Mouse (Mus musculus): ENCODE data around the gene Slc24a3.

The Slc24a3 gene

DNA sequence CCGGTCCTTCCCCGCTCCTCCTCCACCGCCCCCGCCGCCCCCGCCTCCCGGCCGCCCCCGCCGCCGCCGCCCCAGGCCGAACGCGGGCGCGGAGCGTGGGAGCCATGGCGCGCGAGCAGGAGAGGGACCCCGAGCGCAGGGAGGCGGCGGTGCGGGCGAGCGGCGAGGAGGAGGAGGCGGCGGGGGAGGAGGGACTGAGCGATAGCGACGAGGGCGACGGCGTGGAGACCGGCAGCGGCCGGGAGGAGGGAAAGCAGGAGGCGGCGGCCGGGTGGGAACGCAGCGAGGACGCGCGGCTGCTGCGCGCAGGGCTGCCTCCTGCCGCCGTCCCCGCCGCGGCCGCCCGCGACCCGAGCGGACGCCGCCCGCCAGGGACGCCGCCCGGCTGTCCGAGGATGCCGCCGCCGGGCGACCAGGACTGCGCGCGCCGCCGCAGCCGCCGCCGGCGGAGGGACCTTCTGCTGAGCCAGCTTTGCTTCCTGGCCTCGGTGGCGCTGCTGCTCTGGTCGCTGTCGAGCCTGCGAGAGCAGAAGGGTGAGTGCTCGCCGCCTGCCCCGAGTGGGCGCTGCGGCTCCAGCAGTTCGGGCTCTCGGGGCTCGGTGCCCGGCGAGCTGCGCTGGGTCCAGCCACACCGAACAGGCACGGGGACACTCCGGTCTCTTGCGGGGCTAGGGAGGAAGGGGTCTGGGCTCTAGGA is at the start of gene Slc24a3:
Gene Slc24a3 (plus strand): TSS at position 91 of the 697 bp plus-strand sequence.
- peak; percentile 51 to 80 for DNase-seq (ENCODE audit: low spot score in 2 of 2)

DNA sequence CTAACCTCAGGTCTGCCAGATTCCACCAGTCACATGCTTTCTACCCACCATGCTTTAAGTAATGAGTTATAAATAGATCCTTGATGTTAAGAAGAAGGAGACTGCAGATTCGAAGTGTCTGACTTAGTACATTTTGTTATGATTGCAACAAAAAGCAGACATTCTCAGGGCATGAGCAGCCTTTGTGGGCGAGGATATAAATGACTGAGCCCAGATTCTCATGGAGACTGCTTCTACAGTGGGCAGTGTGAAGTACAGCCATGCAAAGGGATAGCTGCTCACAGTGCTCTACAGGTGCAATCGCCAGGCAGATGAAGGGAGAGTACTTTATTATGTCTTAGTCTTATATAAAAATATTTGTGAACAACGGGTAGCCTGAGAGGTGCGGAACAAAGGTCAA is 49.8 kb upstream of the Slc24a3 start:
- no peak for DNase-seq (ENCODE audit: low spot score in 2 of 2)

DNA sequence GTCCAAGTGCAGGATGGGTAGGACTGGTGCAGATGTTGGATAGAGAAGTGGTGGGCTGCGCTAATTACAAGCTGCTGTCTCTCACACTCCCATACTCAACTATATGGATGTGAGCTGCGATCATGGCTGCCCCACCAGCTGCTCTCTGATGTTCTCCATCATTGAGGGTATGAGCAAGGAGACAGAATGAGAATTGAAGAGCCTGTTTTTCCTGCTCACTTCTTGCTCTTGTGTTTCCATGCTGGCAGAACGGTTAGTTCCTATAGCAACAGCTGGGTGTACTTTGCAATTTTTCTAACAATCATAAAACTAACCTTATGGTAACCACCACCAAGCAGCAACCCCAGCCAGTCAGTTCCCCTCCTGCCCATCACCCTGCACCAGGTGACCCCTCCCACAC is 39.8 kb upstream of the Slc24a3 start:
- DNase-seq (ENCODE audit: low spot score in 2 of 2): no peak

DNA sequence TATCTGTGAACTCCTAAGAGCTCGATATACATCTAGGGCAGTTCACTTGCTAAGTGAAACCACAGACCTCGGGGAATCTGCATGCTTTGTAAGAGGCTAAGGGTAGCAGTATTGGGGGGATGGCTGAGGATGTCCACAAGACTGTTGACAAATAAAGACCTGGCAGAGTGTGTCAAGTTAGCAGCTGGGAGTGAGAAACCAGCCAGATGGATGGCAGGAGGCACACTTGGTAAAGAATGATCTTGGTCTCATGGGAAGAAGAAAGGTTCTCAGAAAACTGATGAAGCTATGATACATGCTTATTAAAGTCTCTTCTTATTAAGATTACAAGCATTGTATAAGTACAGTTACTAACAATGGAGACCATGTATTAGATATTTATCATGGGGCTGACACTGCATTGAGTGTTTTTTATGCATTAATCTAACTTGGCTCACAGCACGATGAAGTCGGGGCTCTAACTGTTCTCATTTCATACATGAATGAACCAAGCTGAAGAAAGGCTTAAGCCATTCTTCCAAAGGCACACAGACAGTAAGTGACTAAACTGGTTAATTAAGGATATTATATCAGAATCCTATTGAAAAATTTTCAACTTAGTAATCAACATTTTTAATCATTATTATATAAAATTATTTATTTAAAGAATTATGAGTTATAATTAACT is 30.8 kb upstream of the Slc24a3 start:
- DNase-seq (ENCODE audit: low spot score in 2 of 2): no peak

DNA sequence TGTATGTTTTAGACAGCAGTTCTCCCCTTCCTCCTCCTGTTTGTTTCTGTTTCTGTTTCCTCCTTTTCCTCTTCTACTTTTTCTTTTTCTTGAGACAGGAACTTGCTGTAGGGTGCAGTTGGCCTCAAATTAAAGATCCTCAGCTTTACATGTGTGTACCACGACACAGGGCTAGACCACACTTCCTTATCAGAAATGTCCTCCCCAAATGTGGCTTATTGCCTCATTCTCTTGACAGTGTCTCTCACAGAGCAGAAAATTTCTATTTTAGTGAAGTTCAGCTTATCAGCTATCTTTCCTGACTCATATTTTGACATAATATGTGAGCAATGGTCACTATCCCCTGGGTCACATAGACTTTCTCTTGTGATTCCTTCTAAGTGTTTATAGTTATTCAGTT is 17.1 kb upstream of the Slc24a3 start:
- DNase-seq (ENCODE audit: low spot score in 2 of 2): no peak

DNA sequence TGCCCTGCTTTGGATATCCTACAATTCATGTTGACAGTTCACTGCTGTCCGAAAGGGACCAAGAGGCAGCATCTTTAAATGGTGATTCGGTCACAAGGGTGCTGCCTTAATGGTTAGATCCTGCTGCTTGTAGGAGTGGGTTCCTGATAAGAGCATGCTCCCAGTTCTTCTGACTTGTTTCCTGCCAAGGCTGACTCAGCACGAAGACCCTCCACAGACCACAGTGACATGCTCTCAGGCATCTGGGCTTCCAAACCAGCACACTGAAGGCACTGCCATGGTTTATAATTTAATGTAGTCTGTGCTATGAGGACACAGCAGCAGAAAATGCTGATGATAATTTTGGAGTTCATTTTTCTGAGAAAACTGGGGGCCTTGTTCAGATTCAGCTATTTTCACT is 16.7 kb upstream of the Slc24a3 start:
- DNase-seq (ENCODE audit: low spot score in 2 of 2): no peak

DNA sequence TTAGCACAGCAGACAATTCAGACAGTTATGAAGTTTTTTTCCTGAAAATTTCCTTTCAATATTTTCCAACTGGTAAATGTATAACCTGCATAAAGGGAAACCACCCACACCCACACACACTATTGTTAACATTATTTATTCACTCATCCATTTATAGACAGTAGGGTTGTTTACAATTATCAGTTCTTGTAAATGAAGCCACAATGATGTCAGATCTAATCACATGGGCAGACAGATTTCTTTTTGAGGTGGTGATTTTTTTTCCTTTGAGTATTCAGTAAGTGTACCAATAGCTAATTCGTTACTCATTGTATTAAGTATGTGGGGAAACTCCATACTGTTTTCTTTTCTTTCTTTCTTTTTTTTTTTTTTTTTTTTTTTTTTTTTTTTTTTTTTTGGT is 15.3 kb upstream of the Slc24a3 start:
- DNase-seq (ENCODE audit: low spot score in 2 of 2): no peak

DNA sequence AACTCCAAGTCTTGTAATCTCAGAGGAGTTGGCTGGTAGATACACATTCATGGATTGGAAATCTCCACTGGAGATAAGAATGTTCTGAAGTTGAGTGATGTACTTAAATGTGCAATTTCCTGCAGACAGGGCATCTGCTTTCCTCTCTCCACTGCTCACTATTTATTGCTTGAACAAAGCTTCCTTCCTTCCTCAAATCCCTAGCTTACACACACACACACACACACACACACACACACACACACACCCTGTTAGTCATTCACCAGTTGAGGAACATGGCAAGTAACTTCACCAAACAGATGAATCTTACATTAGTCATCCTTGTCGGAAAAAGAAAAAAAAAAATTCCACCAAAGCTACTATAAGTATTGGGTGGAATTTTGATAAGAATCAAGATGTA is 8.6 kb upstream of the Slc24a3 start:
- no peak for DNase-seq (ENCODE audit: low spot score in 2 of 2)

DNA sequence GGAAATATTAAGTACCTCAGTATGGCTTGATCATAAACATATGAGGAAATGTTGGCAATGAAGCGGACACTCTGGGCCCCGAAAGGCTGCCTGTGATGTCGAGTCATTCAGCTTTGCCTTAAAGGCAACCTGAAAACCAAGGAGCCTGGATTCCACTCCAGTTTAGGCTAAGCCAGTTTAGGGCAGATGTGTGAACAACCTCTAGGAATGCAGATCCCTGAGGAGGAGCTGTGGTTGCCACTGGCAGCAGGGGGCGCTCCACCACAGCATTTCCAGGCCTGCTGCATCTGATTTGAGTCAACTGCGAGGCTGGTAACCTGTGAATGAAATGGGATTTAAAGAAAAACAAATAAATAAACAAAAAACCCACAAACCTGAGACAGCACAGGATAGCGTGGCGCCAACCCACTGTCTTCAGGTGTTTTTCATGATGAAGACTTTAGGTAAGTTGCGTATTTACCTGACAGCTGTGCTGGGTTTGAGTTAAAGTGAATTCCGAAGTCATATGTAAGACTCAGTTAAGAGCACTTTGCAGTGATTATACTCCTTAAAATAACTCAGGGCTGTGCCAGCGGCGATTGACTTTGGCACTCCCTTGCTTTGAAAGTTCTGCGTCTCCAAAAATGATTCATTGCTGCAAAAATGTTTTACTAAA is 6.4 kb upstream of the Slc24a3 start:
- DNase-seq (ENCODE audit: low spot score in 2 of 2): peak; percentile 67 to 84

DNA sequence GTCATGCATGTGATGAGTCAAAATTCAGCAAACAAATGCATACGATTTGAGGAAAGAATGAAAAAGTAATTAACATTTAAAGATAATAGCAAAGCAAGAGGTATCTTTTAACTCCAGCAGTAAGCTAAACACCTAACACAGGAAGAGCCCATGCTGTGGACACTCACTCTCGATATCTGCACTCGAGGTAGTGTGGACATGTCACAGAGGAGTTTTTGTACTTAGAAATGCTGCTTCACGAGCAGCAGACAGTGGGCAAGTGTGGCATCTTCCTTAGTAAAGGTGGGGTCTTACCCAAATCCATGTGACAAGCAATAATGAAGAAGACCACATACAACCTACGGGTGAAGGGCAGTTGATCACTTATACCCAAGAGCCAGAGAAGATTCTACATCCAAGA is 3.5 kb upstream of the Slc24a3 start:
- no peak for DNase-seq (ENCODE audit: low spot score in 2 of 2)

DNA sequence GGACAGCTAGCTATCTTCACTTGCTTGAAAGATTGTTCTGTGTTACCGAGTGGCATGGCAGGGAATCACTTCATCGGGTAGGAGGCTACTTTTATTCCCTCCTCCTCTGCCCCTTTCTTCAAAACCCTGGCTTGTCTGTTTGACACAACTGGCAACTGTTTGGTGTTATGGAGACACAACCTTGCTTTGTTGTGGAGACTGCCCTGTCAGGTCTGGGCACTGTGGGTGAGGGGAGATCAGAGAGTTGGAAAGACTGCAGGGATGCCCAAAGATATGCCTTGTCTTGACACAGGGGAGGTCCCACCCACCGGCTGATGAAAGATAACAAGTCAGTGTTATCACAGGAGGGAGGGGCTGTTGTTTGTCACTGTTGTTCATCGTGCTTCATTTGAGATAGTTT is 3.0 kb upstream of the Slc24a3 start:
- no peak for DNase-seq (ENCODE audit: low spot score in 2 of 2)

DNA sequence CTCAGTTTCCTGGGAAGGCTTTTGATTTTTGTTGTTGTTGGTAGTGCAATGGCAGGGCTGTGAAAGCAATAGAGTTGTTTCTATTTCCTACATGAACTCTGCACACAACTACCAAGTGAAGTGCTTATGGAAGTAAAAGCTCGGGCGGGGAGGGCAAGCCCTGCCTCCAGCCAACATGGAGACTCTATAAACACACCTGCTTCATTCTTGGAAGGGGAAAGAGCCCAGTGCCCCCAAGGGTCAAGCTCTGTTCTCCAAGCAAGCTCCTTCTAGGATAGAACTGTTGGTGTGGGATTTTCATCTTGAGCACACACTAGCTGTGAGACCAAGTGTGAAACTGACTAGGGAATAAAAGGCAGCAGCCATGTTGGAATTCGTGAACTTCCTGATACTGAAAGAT is 2.5 kb upstream of the Slc24a3 start:
- no peak for DNase-seq (ENCODE audit: low spot score in 2 of 2)

DNA sequence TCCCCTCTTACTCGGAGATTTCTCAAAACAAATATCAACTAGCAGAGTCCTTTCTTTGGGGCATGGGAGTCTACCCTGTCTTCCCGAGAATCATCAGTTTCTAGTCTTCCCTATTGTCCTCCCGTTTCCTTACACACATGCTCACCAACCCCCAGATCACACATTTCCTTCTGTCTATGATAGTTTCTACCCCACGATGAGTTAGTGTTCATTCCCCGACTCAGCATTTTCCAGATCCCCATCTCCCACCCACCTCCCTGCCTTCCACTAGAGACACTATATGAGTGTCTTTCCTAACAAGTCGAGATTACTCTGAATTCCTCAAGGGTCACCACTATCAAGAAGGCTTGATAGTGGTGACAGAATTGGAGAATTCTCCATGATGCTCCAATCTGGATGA is 1.7 kb upstream of the Slc24a3 start:
- no peak for DNase-seq (ENCODE audit: low spot score in 2 of 2)

DNA sequence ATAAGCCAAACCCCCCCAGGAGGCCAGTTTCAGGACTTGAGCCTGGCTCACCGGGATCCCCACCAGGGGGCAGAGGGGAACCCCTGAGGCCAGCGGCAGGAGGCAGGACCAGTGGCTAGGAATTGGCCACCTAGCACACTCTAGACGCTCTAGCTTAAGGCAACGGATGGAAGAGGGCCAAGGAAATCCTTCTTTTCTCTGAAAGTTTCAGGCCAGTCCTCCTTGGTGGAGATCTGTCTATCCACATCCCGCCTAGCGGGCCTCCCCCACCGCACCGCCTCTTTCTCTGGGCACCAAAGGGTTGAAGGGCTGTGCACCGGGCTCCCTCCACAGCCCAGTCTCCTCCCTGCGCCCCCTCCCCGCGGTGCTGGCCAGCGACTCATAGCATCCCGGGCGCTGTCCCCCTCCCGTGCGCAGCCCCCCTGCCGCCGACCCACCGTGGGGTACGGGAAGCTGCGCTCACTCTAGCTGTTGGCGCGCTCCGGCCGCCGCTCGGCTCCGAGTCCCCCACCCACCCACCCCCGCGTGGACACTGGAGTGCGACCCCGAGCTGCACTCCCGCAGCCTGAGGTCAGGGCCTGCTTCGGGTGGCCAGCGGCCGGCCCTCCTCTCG is 397 bp upstream of the Slc24a3 start:
- DNase-seq (ENCODE audit: low spot score in 2 of 2): peak; percentile 16 to 61

DNA sequence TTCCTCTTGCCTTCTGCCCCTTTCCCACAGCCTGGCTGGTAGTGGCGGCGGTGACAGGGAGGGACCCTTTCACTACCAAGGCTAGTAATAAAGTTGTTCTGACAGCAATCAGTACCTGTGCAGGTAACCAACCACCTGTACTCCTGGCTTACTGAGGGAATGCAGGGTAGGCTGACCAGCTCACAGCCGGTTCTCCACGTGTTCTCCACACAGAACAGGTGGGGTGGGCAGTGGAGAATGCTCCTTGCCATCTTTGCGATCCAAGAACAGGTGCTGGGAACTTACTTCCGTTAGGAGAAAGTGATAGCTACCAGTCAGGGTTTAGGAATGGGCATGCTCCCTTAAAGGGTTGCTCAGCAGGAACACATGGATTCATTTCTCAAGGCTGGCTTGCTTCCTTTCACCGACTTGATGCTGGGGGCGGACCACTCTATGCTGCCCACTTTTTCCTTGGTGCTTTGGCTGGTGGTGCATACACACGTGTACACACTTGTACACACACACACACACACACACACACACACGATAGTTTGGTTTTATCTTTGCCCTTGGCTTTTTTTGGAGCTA is 934 bp downstream of the Slc24a3 start:
- no peak for DNase-seq (ENCODE audit: low spot score in 2 of 2)

DNA sequence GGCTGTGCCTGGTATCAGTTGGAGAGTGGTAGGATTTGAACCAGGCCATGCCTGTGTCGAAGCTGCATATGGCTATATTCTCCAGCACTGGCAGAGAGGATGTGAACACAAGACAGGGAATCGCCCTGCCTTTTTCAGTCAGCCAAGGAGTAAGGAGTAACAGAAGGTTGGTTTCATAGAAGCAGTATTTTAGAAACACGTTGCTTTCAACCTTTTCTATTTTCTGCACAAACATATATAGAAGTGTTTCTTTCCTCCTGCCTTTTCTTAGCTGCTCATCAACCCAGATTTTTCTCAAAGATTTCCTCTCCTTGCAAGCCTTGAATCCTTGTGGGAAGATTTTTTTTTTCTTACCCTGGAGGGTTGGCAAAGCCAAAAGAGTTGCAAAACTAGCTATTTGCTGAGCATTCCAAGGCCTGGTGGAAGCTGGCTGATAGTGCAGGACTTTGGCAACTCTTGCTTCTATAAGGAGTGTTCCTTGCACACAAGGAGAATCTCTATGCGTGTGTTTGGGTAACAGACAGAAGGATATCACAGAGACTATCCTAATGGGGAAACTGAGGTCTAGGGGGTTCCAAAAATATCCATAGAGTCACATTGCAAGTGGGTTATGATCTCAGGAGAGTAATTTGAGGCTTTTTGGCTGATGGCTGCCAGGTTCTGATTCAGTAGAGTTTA is 5.6 kb downstream of the Slc24a3 start:
- DNase-seq (ENCODE audit: low spot score in 2 of 2): peak in 1 of 2 experiments; percentile 10

DNA sequence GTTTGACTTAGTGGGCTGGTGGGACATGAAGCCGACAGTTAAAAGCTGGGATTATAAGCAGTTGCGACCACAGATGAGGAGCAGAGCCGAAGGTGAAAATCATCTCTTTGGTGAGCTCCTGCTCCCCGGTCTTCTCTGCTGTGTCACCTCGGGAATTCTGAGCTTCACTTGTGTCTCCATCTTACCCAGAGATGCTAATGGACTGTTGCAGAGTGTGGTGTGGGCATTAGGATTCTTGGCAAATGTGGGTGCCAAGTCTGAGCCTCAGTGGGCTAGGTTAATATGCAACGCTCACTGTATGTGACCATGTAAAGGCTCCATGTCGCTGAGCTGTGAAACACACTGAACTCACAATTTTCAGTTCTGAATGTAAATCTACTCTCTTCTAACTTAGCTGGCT is 7.5 kb downstream of the Slc24a3 start:
- DNase-seq (ENCODE audit: low spot score in 2 of 2): no peak

DNA sequence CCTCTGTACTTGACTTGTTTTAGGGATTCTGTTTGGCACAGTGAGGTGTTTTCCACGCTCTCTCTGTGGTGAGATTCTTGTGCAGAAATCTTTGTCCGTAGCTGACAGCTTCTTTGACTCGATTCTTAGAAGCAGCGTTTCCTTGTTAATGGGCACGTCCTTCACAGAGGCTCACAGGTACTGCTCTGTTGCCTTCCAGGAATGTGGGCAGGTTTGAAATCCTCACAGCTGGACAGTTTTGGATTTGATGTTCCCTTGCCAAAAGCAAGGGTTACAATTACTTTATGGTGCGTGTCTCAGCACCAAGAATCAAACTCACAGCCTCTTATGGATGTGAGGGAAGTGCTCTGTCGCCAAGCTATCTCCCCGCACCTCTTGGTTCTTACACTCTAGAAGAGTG is 14.9 kb downstream of the Slc24a3 start:
- DNase-seq (ENCODE audit: low spot score in 2 of 2): no peak

DNA sequence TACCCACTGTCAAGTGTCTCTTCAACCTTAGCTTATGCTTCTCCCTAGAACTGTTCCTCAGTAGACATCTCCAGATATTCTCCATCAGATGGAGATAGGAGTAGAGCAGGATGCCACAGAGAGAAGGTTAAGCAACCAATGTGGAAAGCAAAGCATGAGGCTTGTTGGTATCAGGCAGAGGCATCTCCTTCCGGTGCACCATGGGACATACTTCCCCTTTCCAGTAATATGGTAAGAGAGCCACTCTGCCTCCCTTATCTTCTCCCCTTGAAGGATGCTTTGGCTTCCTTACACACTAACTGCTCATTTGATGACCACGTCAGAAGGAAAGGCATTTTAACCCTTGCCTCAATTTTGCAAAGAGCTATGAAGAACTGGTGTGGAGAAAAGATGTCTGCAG is 21.3 kb downstream of the Slc24a3 start:
- no peak for DNase-seq (ENCODE audit: low spot score in 2 of 2)

DNA sequence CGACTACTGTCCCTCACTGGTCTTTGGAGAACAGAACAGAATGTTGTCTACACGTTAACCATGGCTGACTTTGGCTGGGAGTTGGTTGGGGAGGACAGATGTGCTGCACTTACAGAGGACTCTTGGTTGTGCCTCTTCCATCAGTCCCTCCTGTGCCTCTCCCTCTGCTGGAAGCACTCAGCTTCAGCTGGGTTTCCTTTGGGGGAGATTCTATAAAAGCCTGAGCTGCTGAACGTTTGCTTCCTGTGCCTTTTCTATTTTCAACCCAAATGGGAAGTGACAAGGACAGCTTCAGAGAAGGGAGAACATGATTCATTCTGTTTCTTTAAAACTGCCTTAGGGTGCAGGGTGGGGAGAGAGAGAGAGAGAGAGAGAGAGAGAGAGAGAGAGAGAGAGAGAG is 28.5 kb downstream of the Slc24a3 start:
- DNase-seq (ENCODE audit: low spot score in 2 of 2): no peak

DNA sequence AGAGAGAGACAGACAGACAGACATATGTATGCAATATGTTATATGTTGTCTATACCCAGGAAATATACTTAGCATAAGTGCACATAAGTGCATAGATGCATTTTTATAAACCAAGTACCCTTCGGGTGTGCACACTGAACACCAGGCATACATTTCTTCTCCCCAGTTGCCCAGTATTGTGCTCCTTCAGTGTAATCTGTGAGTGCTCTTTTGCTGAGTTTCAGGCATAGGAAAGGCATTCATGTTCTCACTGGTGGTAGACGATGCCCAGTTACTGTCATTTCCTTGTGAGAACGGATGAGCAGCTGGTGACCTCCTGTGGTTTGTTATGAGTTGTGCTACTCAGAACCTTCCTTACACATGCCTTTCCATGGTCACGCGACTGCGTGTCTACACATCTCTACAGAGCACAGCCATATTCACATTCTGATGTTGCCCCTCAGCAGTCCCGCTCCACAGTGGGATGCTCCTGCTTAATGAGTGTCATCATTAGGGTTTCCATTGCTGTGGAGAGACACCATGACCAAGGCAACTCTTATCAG is 29.0 kb downstream of the Slc24a3 start:
- DNase-seq (ENCODE audit: low spot score in 2 of 2): no peak

DNA sequence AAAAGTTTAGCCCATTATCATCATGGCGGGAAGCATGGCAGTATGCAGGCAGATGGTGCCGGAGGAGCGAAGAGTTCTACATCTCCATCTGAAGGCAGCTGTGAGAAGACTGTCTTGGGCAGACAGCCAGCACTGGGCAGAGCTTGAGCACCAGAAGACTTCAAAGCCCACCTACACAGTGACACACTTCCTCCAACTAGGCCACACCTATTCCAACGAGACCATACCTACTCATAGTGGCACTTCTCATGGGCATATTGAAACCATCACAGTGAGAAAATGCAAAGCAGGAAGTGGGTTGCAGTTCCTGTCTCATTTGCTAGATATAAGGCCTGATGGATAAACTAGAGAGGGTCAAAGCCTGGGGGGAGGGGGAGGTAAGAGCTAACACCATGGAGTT is 29.5 kb downstream of the Slc24a3 start:
- no peak for DNase-seq (ENCODE audit: low spot score in 2 of 2)
